Mouse (Mus musculus): ENCODE results near the gene Tpst1. TPM values are rescaled to one million over a fixed set of nuclear protein-coding genes. Genes with fewer than 3 reads are reported as not detected.

Tpst1 gene
- polyA plus RNA-seq, 1 experiment from 2014 or later = 82.7 TPM

- Histone ChIP-seq H3K9me3 (ENCODE audit: control insufficient read depth, low read depth, low read length) (no peaks in the 10 kb centered on the region), H3K4me1 (ENCODE audit: control insufficient read depth, insufficient read depth, low read length) (no peaks in the 10 kb centered on the region), H3K36me3 (ENCODE audit: control insufficient read depth, insufficient read depth, low read length) (peaks cover 2% of the 10 kb centered on the region; the same call in 1 of the 2 replicates), H3K27ac (ENCODE audit: low read length) (no peak overlapping the region), H3K27me3 (ENCODE audit: control insufficient read depth, insufficient read depth, low read length) (no peaks in the 10 kb centered on the region), H3K9ac (replicated peaks; ENCODE audit: low read depth, low read length) (no peak overlapping the region), H3K4me3 (ENCODE audit: low read depth, low read length) (no peak overlapping the region), H3K4me2 (replicated peaks; ENCODE audit: low read depth, low read length) (no peak overlapping the region)
- no peak for ATAC-seq (ENCODE audit: insufficient number of reproducible peaks, insufficient read depth, low FRiP score, low read depth)
- WGBS = 86% methylated on average over 5 of the region's 5 CpGs
Measured at GRCm38 (mm10) chr5:130129524-130129793, 56.3 kb downstream of the Tpst1 start.

- Histone ChIP-seq H3K9ac (replicated peaks; ENCODE audit: low read depth, low read length) (no peak overlapping the region), H3K9me3 (ENCODE audit: control insufficient read depth, low read depth, low read length) (no peaks in the 10 kb centered on the region), H3K27me3 (ENCODE audit: control insufficient read depth, insufficient read depth, low read length) (no peaks in the 10 kb centered on the region), H3K4me1 (ENCODE audit: control insufficient read depth, insufficient read depth, low read length) (no peaks in the 10 kb centered on the region), H3K27ac (ENCODE audit: low read length) (no peak overlapping the region), H3K36me3 (ENCODE audit: control insufficient read depth, insufficient read depth, low read length) (peaks cover 2% of the 10 kb centered on the region; the same call in 1 of the 2 replicates), H3K4me3 (ENCODE audit: low read depth, low read length) (no peak overlapping the region), H3K4me2 (replicated peaks; ENCODE audit: low read depth, low read length) (no peak overlapping the region)
- 91% methylated on average over 13 of the region's 13 CpGs for WGBS
- ATAC-seq (ENCODE audit: insufficient number of reproducible peaks, insufficient read depth, low FRiP score, low read depth) = no peak
Measured at GRCm38 (mm10) chr5:130136597-130136996, 63.5 kb downstream of the Tpst1 start.

GRCm38 (mm10) chr5:130139393-130139792 is 66.3 kb downstream of the Tpst1 start:
- 22% methylated on average over 8 of the region's 8 CpGs for WGBS
- Histone ChIP-seq H3K27ac (ENCODE audit: low read length) (no peak overlapping the region), H3K27me3 (ENCODE audit: control insufficient read depth, insufficient read depth, low read length) (no peaks in the 10 kb centered on the region), H3K4me3 (ENCODE audit: low read depth, low read length) (no peak overlapping the region), H3K4me1 (ENCODE audit: control insufficient read depth, insufficient read depth, low read length) (no peaks in the 10 kb centered on the region), H3K9ac (replicated peaks; ENCODE audit: low read depth, low read length) (no peak overlapping the region), H3K4me2 (replicated peaks; ENCODE audit: low read depth, low read length) (no peak overlapping the region), H3K36me3 (ENCODE audit: control insufficient read depth, insufficient read depth, low read length) (no peaks in the 10 kb centered on the region), H3K9me3 (ENCODE audit: control insufficient read depth, low read depth, low read length) (no peaks in the 10 kb centered on the region)
- ATAC-seq (ENCODE audit: insufficient number of reproducible peaks, insufficient read depth, low FRiP score, low read depth) = no peak

- Histone ChIP-seq H3K4me1 (ENCODE audit: control insufficient read depth, insufficient read depth, low read length) (no peaks in the 10 kb centered on the region; the same call in 1 of the 2 replicates), H3K9ac (replicated peaks; ENCODE audit: low read depth, low read length) (no peak overlapping the region), H3K36me3 (ENCODE audit: control insufficient read depth, insufficient read depth, low read length) (no peaks in the 10 kb centered on the region), H3K27me3 (ENCODE audit: control insufficient read depth, insufficient read depth, low read length) (no peaks in the 10 kb centered on the region), H3K4me3 (ENCODE audit: low read depth, low read length) (no peak overlapping the region), H3K9me3 (ENCODE audit: control insufficient read depth, low read depth, low read length) (no peaks in the 10 kb centered on the region), H3K27ac (ENCODE audit: low read length) (no peak overlapping the region), H3K4me2 (replicated peaks; ENCODE audit: low read depth, low read length) (no peak overlapping the region)
- WGBS = 83% methylated on average over 5 of the region's 5 CpGs
- ATAC-seq (ENCODE audit: insufficient number of reproducible peaks, insufficient read depth, low FRiP score, low read depth) = no peak
Measured at GRCm38 (mm10) chr5:130141138-130141537, 68.0 kb downstream of the Tpst1 start.

- no peak overlapping the region for H3K4me2 ChIP-seq (replicated peaks; ENCODE audit: low read depth, low read length)
- no peaks in the 10 kb centered on the region for H3K27me3 ChIP-seq (ENCODE audit: control insufficient read depth, insufficient read depth, low read length)
- H3K9ac ChIP-seq (replicated peaks; ENCODE audit: low read depth, low read length) = no peak overlapping the region
- H3K4me3 ChIP-seq (ENCODE audit: low read depth, low read length) = no peak overlapping the region
- H3K9me3 ChIP-seq (ENCODE audit: control insufficient read depth, low read depth, low read length) = no peaks in the 10 kb centered on the region
- no peaks in the 10 kb centered on the region; the same call in 1 of the 2 replicates for H3K4me1 ChIP-seq (ENCODE audit: control insufficient read depth, insufficient read depth, low read length)
- 38% methylated on average over 4 of the region's 4 CpGs for WGBS
- no peak for ATAC-seq (ENCODE audit: insufficient number of reproducible peaks, insufficient read depth, low FRiP score, low read depth)
- H3K27ac ChIP-seq (ENCODE audit: low read length) = no peak overlapping the region
- no peaks in the 10 kb centered on the region for H3K36me3 ChIP-seq (ENCODE audit: control insufficient read depth, insufficient read depth, low read length)
Measured at GRCm38 (mm10) chr5:130142041-130142440, 68.9 kb downstream of the Tpst1 start.

- Histone ChIP-seq H3K4me2 (replicated peaks; ENCODE audit: low read depth, low read length) (no peak overlapping the region), H3K36me3 (ENCODE audit: control insufficient read depth, insufficient read depth, low read length) (no peaks in the 10 kb centered on the region), H3K27me3 (ENCODE audit: control insufficient read depth, insufficient read depth, low read length) (no peaks in the 10 kb centered on the region), H3K4me1 (ENCODE audit: control insufficient read depth, insufficient read depth, low read length) (no peaks in the 10 kb centered on the region; the same call in 1 of the 2 replicates), H3K9ac (replicated peaks; ENCODE audit: low read depth, low read length) (no peak overlapping the region), H3K27ac (ENCODE audit: low read length) (no peak overlapping the region), H3K9me3 (ENCODE audit: control insufficient read depth, low read depth, low read length) (no peaks in the 10 kb centered on the region), H3K4me3 (ENCODE audit: low read depth, low read length) (no peak overlapping the region)
- WGBS = 89% methylated on average over 7 of the region's 7 CpGs
- ATAC-seq (ENCODE audit: insufficient number of reproducible peaks, insufficient read depth, low FRiP score, low read depth) = no peak
Measured at GRCm38 (mm10) chr5:130143101-130143500, 70.0 kb downstream of the Tpst1 start.

GRCm38 (mm10) chr5:130143977-130144333 is 70.8 kb downstream of the Tpst1 start:
- H3K36me3 ChIP-seq (ENCODE audit: control insufficient read depth, insufficient read depth, low read length) = no peaks in the 10 kb centered on the region
- H3K4me1 ChIP-seq (ENCODE audit: control insufficient read depth, insufficient read depth, low read length) = no peaks in the 10 kb centered on the region; the same call in 1 of the 2 replicates
- no peaks in the 10 kb centered on the region for H3K27me3 ChIP-seq (ENCODE audit: control insufficient read depth, insufficient read depth, low read length)
- ATAC-seq (ENCODE audit: insufficient number of reproducible peaks, insufficient read depth, low FRiP score, low read depth) = peak; percentile 20; the same call in 1 of the 2 replicates
- H3K9me3 ChIP-seq (ENCODE audit: control insufficient read depth, low read depth, low read length) = no peaks in the 10 kb centered on the region
- 3% methylated on average over 20 of the region's 20 CpGs for WGBS
- H3K27ac ChIP-seq (ENCODE audit: low read length) = peak overlapping the region; percentile 64
- peak overlapping the region; percentile 88 for H3K4me2 ChIP-seq (replicated peaks; ENCODE audit: low read depth, low read length)
- H3K4me3 ChIP-seq (ENCODE audit: low read depth, low read length) = peak overlapping the region; percentile 61
- H3K9ac ChIP-seq (replicated peaks; ENCODE audit: low read depth, low read length) = no peak overlapping the region

GRCm38 (mm10) chr5:130144334-130145312 is 71.5 kb downstream of the Tpst1 start, which contains the start of gene Kctd7:
Gene Kctd7, plus strand, starts transcription at chr5:130144861.
- Histone ChIP-seq H3K27me3 (ENCODE audit: control insufficient read depth, insufficient read depth, low read length) (no peaks in the 10 kb centered on the region), H3K36me3 (ENCODE audit: control insufficient read depth, insufficient read depth, low read length) (no peaks in the 10 kb centered on the region), H3K9ac (replicated peaks; ENCODE audit: low read depth, low read length) (peak within 1 kb of the TSS; percentile 57), H3K4me1 (ENCODE audit: control insufficient read depth, insufficient read depth, low read length) (no peaks in the 10 kb centered on the region; the same call in 1 of the 2 replicates), H3K4me3 (ENCODE audit: low read depth, low read length) (peak within 1 kb of the TSS; percentile 61), H3K27ac (ENCODE audit: low read length) (peak within 1 kb of the TSS; percentile 64), H3K9me3 (ENCODE audit: control insufficient read depth, low read depth, low read length) (no peaks in the 10 kb centered on the region), H3K4me2 (replicated peaks; ENCODE audit: low read depth, low read length) (peak within 1 kb of the TSS; percentile 88)
- peak; percentile 96 for ATAC-seq (ENCODE audit: insufficient number of reproducible peaks, insufficient read depth, low FRiP score, low read depth)
- WGBS = 1% methylated on average over 66 of the region's 66 CpGs
